Mouse (Mus musculus): Measurements from ENCODE around the gene Mast1. TPM values are rescaled to one million over a fixed set of nuclear protein-coding genes. Genes with fewer than 3 reads are reported as not detected.

Gene Mast1
- 10 to 100 TPM; 75.6 to 83.6 TPM for total RNA-seq (2021)
- long read RNA-seq, experiment 1, full-length matches to known transcripts = 10 of 39 reads
- long read RNA-seq, experiment 1, partial matches to known transcripts = 17 of 39 reads
- long read RNA-seq, experiment 1, other reads (novel, unspliced or antisense) = 12 of 39 reads
- long read RNA-seq, experiment 2, full-length matches to known transcripts = 8 of 34 reads
- long read RNA-seq, experiment 2, partial matches to known transcripts = 20 of 34 reads
- long read RNA-seq, experiment 2, other reads (novel, unspliced or antisense) = 6 of 34 reads

- DNase-seq (ENCODE audit: low spot score in 2 of 2) = peak; percentile 81 to 83
These were observed at the start of gene Mast1 for GRCm38 (mm10) chr8:84936962-84937546. Gene Mast1, minus strand, starts transcription at chr8:84937359.

GRCm38 (mm10) chr8:84986379-84986945, 49.3 kb upstream of the Mast1 start:
- no peak for DNase-seq (ENCODE audit: low spot score in 2 of 2)

- DNase-seq (ENCODE audit: low spot score in 2 of 2) = peak; percentile 95 to 97
These were observed 48.7 kb upstream of the Mast1 start for GRCm38 (mm10) chr8:84985684-84986378.

- peak; percentile 22 for DNase-seq (ENCODE audit: low spot score in 2 of 2)
These were observed 48.0 kb upstream of the Mast1 start for GRCm38 (mm10) chr8:84985049-84985683.

- no peak for DNase-seq (ENCODE audit: low spot score in 2 of 2)
These were observed 47.3 kb upstream of the Mast1 start for GRCm38 (mm10) chr8:84984294-84985048.

- no peak for DNase-seq (ENCODE audit: low spot score in 2 of 2)
These were observed 45.4 kb upstream of the Mast1 start for GRCm38 (mm10) chr8:84982499-84983011.

GRCm38 (mm10) chr8:84981644-84982498, 44.7 kb upstream of the Mast1 start:
- no peak for DNase-seq (ENCODE audit: low spot score in 2 of 2)

GRCm38 (mm10) chr8:84980622-84981358, 43.6 kb upstream of the Mast1 start:
- DNase-seq (ENCODE audit: low spot score in 2 of 2) = peak in 1 of 2 experiments; percentile 25

GRCm38 (mm10) chr8:84979599-84980421, 42.7 kb upstream of the Mast1 start:
- DNase-seq (ENCODE audit: low spot score in 2 of 2) = peak; percentile 89 to 93

- peak; percentile 97 to 98 for DNase-seq (ENCODE audit: low spot score in 2 of 2)
These were observed 41.2 kb upstream of the Mast1 start, which contains the start of gene Junb for GRCm38 (mm10) chr8:84978248-84978940. Gene Junb, minus strand, starts transcription at chr8:84978718.

GRCm38 (mm10) chr8:84977435-84978247, 40.5 kb upstream of the Mast1 start:
- peak; percentile 70 to 71 for DNase-seq (ENCODE audit: low spot score in 2 of 2)

- DNase-seq (ENCODE audit: low spot score in 2 of 2) = no peak
These were observed 39.7 kb upstream of the Mast1 start for GRCm38 (mm10) chr8:84976763-84977434.

GRCm38 (mm10) chr8:84976031-84976762, 39.0 kb upstream of the Mast1 start:
- DNase-seq (ENCODE audit: low spot score in 2 of 2) = peak; percentile 95 to 96

GRCm38 (mm10) chr8:84975434-84975833, 38.3 kb upstream of the Mast1 start:
- DNase-seq (ENCODE audit: low spot score in 2 of 2) = peak; percentile 56 to 62

- no peak for DNase-seq (ENCODE audit: low spot score in 2 of 2)
These were observed 37.5 kb upstream of the Mast1 start for GRCm38 (mm10) chr8:84974543-84975142.

Measured in left cerebral cortex, adult 18-20 months (tissue).